Mouse (Mus musculus): ENCODE results near the gene Ints2.

DNA sequence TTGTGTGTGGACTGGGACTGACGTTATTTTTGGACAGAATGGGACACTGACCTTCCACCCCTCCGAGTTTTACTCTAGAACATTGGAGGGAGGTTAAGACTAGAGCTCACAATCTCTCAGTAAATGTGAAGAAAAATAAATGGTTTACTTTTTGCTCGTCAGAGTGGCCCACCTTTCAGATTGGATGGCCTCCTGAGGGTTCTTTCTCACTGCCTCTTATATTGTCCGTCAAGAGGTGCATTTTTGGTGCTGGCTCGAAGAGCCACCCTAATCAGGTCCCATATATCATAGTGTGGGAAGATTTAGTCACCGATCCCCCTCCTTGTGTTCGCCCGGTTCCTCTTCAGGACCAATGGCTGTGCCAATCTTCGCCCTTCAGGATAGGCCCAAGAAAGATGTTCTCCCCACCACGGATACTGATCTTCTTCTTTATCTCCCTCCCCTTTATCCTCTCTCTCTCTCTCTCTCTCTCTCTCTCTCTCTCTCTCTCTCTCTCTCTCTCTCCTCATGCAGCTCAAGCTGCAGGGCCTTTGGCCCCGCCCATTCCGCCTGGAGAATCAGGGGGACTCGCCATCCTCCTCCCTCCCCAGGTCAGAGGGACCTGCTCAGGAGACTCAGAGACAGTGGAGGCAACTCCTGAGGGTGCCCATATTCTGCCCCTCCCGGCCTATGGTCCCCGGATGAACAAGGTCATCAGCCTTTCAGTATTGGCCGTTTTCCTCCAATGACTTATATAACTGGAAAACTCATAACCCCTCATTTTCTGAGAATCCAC, 55.3 kb downstream of the Ints2 start:
- TF ChIP-seq CTCF (IDR thresholded peaks at IDR 0.05; ENCODE audit: low read depth) (no peak), EP300 (IDR thresholded peaks at IDR 0.05; ENCODE audit: low read depth) (no peak)
